Mouse (Mus musculus) monocyte, adult 2 months (primary cell): Measurements from ENCODE around the gene Epha3.

Experiments used
- DNase-seq, 2 experiments: peaks; one replicate each; pipeline ENCODE4 v3.0.0; 2022; ENCODE audit warnings: low spot score in 2 of 2, low read depth in 1 of 2

Epha3 gene

GRCm38 (mm10) chr16:63658302-63658974 lies 205.5 kb downstream of the Epha3 start:
- no peak for DNase-seq

- DNase-seq = no peak
Observed at GRCm38 (mm10) chr16:63657743-63658142, 206.2 kb downstream of the Epha3 start.

- DNase-seq = no peak
Observed at GRCm38 (mm10) chr16:63653393-63653918, 210.5 kb downstream of the Epha3 start.

- DNase-seq = no peak
Observed at GRCm38 (mm10) chr16:63650760-63651159, 213.2 kb downstream of the Epha3 start.

GRCm38 (mm10) chr16:63646577-63646976 lies 217.4 kb downstream of the Epha3 start:
- no peak for DNase-seq

GRCm38 (mm10) chr16:63642641-63643040 lies 221.3 kb downstream of the Epha3 start:
- DNase-seq = no peak

GRCm38 (mm10) chr16:63641603-63642002 lies 222.4 kb downstream of the Epha3 start:
- DNase-seq = no peak

GRCm38 (mm10) chr16:63638701-63639100 lies 225.3 kb downstream of the Epha3 start:
- no peak for DNase-seq

GRCm38 (mm10) chr16:63633748-63634166 lies 230.2 kb downstream of the Epha3 start:
- no peak for DNase-seq

GRCm38 (mm10) chr16:63625229-63625628 lies 238.7 kb downstream of the Epha3 start:
- no peak for DNase-seq

- no peak for DNase-seq
Observed at GRCm38 (mm10) chr16:63621845-63622244, 242.1 kb downstream of the Epha3 start.

GRCm38 (mm10) chr16:63615396-63615795 lies 248.6 kb downstream of the Epha3 start:
- DNase-seq = no peak

- DNase-seq = no peak
Observed at GRCm38 (mm10) chr16:63613006-63613405, 251.0 kb downstream of the Epha3 start.

- DNase-seq = no peak
Observed at GRCm38 (mm10) chr16:63600229-63600628, 263.7 kb downstream of the Epha3 start.

GRCm38 (mm10) chr16:63594656-63595055 lies 269.3 kb downstream of the Epha3 start:
- no peak for DNase-seq

GRCm38 (mm10) chr16:63569746-63570145 lies 294.2 kb downstream of the Epha3 start:
- no peak for DNase-seq

- DNase-seq = no peak
Observed at GRCm38 (mm10) chr16:63566106-63566836, 297.7 kb downstream of the Epha3 start.

GRCm38 (mm10) chr16:63556410-63557146 lies 307.4 kb downstream of the Epha3 start:
- no peak for DNase-seq

GRCm38 (mm10) chr16:63552531-63552930 lies 311.4 kb downstream of the Epha3 start:
- no peak for DNase-seq

GRCm38 (mm10) chr16:63539489-63539888 lies 324.5 kb downstream of the Epha3 start:
- no peak for DNase-seq

GRCm38 (mm10) chr16:63528821-63529220 lies 335.2 kb downstream of the Epha3 start:
- no peak for DNase-seq

GRCm38 (mm10) chr16:63517636-63518035 lies 346.3 kb downstream of the Epha3 start:
- no peak for DNase-seq
